Mouse (Mus musculus) midbrain, embryonic 11.5 days (tissue): ENCODE measurements around the gene Trim28. TPM values are rescaled to one million over a fixed set of nuclear protein-coding genes. Genes with fewer than 3 reads are reported as not detected.
A peak's percentile ranks its signal among the peaks of the same experiment; 100 is the strongest.

Experiments used
- ATAC-seq: fragments of 200-750 bp; cut with Nextera tagmentation; 2 replicates; pipeline ENCODE4 v1.8.0; 2017; ENCODE audit warnings: moderate TSS enrichment, moderate library complexity; ENCODE audit not compliant: low FRiP score
- DNase-seq: peaks from one replicate; pipeline ENCODE4 v3.0.0; 2015; ENCODE audit warnings: low spot score; ENCODE audit errors: missing footprints
- H3K27ac ChIP-seq: fragments of 300-500 bp; sonication (generic); 2 replicates; pipeline ENCODE4 v1.5.1; 2014; ENCODE audit warnings: low read depth, low read length
- H3K27me3 ChIP-seq: fragments of 300-500 bp; sonication (generic); 2 replicates; pipeline ENCODE4 v1.6.1; 2014; ENCODE audit warnings: mild to moderate bottlenecking, low read length, moderate library complexity, mixed read lengths; ENCODE audit not compliant: control insufficient read depth, insufficient read depth
- H3K36me3 ChIP-seq: fragments of 300-500 bp; sonication (generic); 2 replicates; pipeline ENCODE4 v1.6.1; 2014; ENCODE audit warnings: mild to moderate bottlenecking, low read length, moderate library complexity, mixed read lengths; ENCODE audit not compliant: control insufficient read depth, insufficient read depth
- H3K4me1 ChIP-seq: fragments of 300-500 bp; sonication (generic); 2 replicates; pipeline ENCODE4 v1.6.1; 2014; ENCODE audit warnings: low read length; ENCODE audit not compliant: control insufficient read depth, insufficient read depth
- H3K4me2 ChIP-seq: fragments of 300-500 bp; sonication (generic); 2 replicates; pipeline ENCODE4 v1.6.1; 2014; ENCODE audit warnings: mild to moderate bottlenecking, moderate library complexity
- H3K4me3 ChIP-seq: fragments of 300-500 bp; sonication (generic); 2 replicates; pipeline ENCODE4 v1.5.1; 2014; ENCODE audit warnings: low read depth, low read length
- H3K9ac ChIP-seq: fragments of 300-500 bp; sonication (generic); 2 replicates; pipeline ENCODE4 v1.6.1; 2014; ENCODE audit warnings: low read length
- H3K9me3 ChIP-seq: fragments of 300-500 bp; sonication (generic); 2 replicates; pipeline ENCODE4 v1.6.1; 2016; ENCODE audit warnings: low read length; ENCODE audit not compliant: control insufficient read depth
- WGBS: fragments of 180-500 bp; shearing (Covaris S2); extraction: QIAGEN DNeasy Blood & Tissue Kit; methylation state at CpG from one replicate; pipeline ENCODE4 v1.1.7; 2014; 5-methylcytosine and 5-hydroxymethylcytosine counted together
- polyA plus RNA-seq: library from polyadenylated mRNA; unstranded; fragments of >200 nt; fragmentation: Nextera tagmentation; extraction: Ambion mirVana; gene quantifications from 2 replicates; pipeline ENCODE4 v1.2.1, GENCODE M21; 2014

Trim28 gene
- polyA plus RNA-seq = 399 and 443 TPM in 2 replicates

DNA sequence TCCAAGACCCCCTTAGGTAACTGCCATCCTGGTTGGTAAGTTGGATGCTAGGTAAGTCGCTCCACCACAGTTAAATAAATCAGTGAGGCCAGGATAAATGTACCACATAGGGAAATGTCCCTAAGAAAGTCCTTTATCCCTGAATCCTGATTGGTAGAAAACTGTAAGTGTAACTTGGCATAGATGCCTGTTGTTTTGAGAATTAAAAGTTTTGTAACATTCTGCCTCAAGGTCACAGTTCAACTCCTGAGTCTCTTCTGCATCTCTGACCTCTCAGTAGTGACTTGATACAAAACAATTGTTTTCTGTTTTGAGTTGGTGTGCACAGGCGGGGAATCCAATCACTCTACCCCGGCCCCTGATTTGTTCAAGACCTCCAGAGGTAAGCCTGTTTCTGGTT, at the start of gene Trim28:
Gene Trim28 (plus strand): TSS at position 264 of the 400 bp plus-strand sequence.
- no peak within 1 kb of the TSS for H3K4me3 ChIP-seq
- WGBS = 82% methylated on average over 3 of the region's 3 CpGs

DNA sequence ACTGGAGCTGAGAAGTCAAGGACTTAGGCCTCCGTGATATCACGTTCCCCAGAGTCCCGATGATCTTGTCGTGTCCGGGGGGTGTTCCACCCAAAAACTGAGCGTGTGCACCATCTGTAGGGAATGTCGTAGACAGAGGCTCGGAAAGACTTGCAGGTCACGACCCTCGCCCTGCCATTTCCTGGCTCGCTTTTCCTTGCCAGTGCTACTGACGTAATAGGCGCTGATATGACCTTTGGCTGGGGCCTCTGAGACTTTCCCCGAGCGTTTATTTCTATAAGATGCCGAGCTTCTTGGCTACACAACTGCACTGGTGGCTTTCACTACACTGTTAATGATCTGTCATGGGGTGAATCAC, 49.1 kb upstream of the Trim28 start:
- no peaks in the 10 kb centered on the region for H3K36me3 ChIP-seq
- 12% methylated on average over 16 of the region's 16 CpGs for whole genome bisulfite sequencing
- no peaks in the 10 kb centered on the region for H3K9me3 ChIP-seq
- no peak for ATAC-seq
- H3K27ac ChIP-seq = peak overlapping the region; percentile 40; the same call in 1 of the 2 replicates
- no peak for DNase-seq
- peaks cover 6% of the 10 kb centered on the region; the same call in 1 of the 2 replicates for H3K4me1 ChIP-seq
- peak overlapping the region; percentile 32 for H3K4me3 ChIP-seq
- H3K9ac ChIP-seq = peak overlapping the region; percentile 63
- no peaks in the 10 kb centered on the region for H3K27me3 ChIP-seq
- H3K4me2 ChIP-seq = peak overlapping the region; percentile 53

More for the DNA sequence above, at the start of gene Trim28:
- no peak within 1 kb of the TSS for H3K9ac ChIP-seq
- H3K36me3 ChIP-seq = no peaks in the 10 kb centered on the region
- no peak within 1 kb of the TSS for H3K4me2 ChIP-seq
- DNase-seq (no peak), ATAC-seq (no peak)
- H3K27ac ChIP-seq = no peak within 1 kb of the TSS
- H3K4me1 ChIP-seq = no peaks in the 10 kb centered on the region
- H3K27me3 ChIP-seq = no peaks in the 10 kb centered on the region
- H3K9me3 ChIP-seq = no peaks in the 10 kb centered on the region

DNA sequence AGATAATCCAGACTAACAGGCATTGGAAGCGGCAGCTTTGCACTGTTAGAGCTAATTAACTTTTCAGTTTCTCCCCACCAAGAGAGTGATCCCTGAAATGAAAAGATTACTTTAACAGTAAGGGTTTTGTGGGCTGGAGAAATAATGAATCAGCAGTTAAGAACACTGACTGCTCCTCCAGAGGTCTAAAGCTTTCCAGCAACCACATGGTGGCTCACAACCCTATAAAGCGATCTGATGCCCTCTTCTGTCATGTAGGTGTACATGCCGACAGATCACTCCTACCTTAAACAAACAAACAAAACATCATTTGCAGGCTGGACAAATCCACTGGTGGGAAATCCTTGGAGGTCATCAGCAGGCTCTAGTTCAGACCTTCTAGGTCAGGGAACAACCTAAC, 44.0 kb upstream of the Trim28 start:
- H3K4me1 ChIP-seq = peaks cover 4% of the 10 kb centered on the region; the same call in 1 of the 2 replicates
- H3K27me3 ChIP-seq = no peaks in the 10 kb centered on the region
- DNase-seq = no peak
- no peak overlapping the region for H3K4me3 ChIP-seq
- H3K36me3 ChIP-seq = no peaks in the 10 kb centered on the region
- H3K27ac ChIP-seq = no peak overlapping the region
- no peak overlapping the region for H3K9ac ChIP-seq
- no peak for ATAC-seq
- H3K9me3 ChIP-seq = no peaks in the 10 kb centered on the region
- H3K4me2 ChIP-seq = no peak overlapping the region
- WGBS = 66% methylated on average over 3 of the region's 3 CpGs

DNA sequence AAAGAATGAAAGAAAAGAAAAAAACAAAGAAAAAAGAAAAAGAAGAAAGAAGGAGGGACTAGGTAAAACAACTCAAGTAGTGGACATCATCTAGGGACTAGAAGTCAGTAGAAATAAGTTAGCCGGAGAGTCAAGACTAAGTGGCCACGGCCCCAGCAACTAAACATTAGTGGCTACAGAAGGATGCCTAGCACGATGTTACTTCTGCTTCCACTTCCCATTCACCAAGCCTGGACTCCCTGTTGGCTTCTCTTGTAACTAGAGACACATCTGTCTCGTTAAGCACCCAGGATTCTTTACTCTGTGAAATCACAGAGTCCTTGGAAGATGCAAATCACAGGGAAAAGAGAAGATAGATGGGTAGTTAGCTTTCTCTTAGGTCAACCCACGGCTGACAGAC, 41.4 kb upstream of the Trim28 start:
- H3K4me3 ChIP-seq = no peak overlapping the region
- H3K4me2 ChIP-seq = no peak overlapping the region
- WGBS = 83% methylated on average over 5 of the region's 5 CpGs
- DNase-seq = no peak
- no peak for ATAC-seq
- no peaks in the 10 kb centered on the region for H3K36me3 ChIP-seq
- H3K27me3 ChIP-seq = no peaks in the 10 kb centered on the region
- H3K9ac ChIP-seq = no peak overlapping the region
- H3K9me3 ChIP-seq = no peaks in the 10 kb centered on the region
- H3K4me1 ChIP-seq = no peaks in the 10 kb centered on the region
- H3K27ac ChIP-seq = no peak overlapping the region

DNA sequence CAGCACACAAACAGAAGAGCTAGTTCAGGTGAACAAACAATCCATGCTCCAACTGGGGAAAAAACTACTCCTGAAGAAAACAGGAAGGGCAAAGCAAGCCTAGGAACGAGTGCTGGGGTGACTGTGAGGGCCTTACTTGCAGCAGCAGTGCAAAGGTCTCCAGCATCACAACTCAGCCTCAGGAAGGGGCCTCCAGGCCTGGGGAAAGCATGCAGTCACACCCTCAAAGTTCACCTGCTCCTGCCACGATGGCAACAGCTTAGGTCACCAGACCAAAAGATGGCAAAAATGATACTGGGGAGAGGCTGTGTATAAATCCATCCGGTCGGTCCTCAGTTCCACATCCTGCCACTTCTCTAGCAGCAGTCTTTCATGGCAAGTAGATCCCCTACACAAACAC, 40.0 kb upstream of the Trim28 start:
- no peaks in the 10 kb centered on the region for H3K4me1 ChIP-seq
- 85% methylated on average over 4 of the region's 4 CpGs for WGBS
- no peak overlapping the region for H3K4me3 ChIP-seq
- no peaks in the 10 kb centered on the region for H3K9me3 ChIP-seq
- no peak overlapping the region for H3K27ac ChIP-seq
- ATAC-seq (no peak), DNase-seq (no peak)
- H3K9ac ChIP-seq = no peak overlapping the region
- H3K4me2 ChIP-seq = no peak overlapping the region
- H3K36me3 ChIP-seq = no peaks in the 10 kb centered on the region
- no peaks in the 10 kb centered on the region for H3K27me3 ChIP-seq

DNA sequence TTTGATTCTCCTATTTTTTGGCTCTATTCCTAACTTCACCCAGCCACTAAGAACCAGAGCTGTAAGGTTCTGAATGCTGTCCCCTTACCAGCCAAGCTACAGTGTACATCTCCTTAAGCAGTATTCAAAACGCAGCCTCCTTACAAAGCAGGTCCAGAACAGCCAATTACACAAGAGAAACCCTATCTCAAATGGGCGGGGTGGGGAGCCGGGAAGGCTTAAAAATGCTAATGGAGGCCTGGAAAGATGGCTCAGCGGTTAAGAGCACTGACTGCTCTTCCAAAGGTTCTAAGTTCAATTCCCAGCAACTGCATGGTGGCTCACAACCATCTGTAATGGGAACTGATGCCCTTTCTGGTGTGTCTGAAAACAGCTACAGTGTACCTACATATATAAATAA, 39.2 kb upstream of the Trim28 start:
- H3K9me3 ChIP-seq = no peaks in the 10 kb centered on the region
- no peak overlapping the region for H3K9ac ChIP-seq
- no peaks in the 10 kb centered on the region for H3K36me3 ChIP-seq
- 12% methylated on average over 4 of the region's 4 CpGs for WGBS
- H3K27ac ChIP-seq = no peak overlapping the region
- no peak overlapping the region for H3K4me2 ChIP-seq
- H3K27me3 ChIP-seq = no peaks in the 10 kb centered on the region
- no peak overlapping the region for H3K4me3 ChIP-seq
- DNase-seq (no peak), ATAC-seq (no peak)
- H3K4me1 ChIP-seq = no peaks in the 10 kb centered on the region

DNA sequence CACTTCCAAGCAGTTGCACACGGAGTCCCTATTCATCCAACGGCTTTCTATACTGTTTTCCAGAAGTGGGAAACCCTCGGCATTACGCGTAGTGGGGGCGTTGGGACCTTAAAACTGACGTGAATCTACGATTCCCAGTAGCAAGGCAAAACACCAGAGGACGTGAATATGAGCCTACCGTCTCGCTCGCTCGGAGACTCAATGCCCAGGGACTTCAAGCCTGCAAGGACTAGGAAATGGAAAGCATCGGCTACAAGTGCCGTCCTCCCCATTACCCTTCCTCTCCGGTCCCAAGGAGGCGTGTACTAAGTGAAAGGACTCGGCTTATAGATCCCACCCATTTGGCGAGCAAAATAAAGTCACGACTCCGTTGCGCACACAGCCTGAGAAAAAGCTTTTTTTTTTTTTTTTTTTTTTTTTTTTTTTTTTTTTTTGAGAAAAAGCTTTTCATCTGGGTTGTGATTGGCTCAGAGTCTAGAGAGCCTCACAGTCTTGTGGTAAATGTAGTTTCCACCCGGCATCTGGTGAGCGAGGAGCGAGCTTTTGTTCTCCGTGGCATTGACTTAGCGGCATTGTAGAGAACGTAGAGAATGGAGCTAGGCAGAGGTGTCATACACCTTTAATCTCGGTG, 37.3 kb upstream of the Trim28 start:
- Histone ChIP-seq H3K36me3 (no peaks in the 10 kb centered on the region), H3K4me1 (peaks cover 8% of the 10 kb centered on the region), H3K9me3 (no peaks in the 10 kb centered on the region), H3K4me2 (peak overlapping the region; percentile 49), H3K4me3 (peak overlapping the region; percentile 26), H3K9ac (peak overlapping the region; percentile 43), H3K27me3 (no peaks in the 10 kb centered on the region), H3K27ac (peak overlapping the region; percentile 51)
- 4% methylated on average over 29 of the region's 29 CpGs for WGBS
- peak; percentile 95 for DNase-seq
- ATAC-seq = peak; percentile 78

DNA sequence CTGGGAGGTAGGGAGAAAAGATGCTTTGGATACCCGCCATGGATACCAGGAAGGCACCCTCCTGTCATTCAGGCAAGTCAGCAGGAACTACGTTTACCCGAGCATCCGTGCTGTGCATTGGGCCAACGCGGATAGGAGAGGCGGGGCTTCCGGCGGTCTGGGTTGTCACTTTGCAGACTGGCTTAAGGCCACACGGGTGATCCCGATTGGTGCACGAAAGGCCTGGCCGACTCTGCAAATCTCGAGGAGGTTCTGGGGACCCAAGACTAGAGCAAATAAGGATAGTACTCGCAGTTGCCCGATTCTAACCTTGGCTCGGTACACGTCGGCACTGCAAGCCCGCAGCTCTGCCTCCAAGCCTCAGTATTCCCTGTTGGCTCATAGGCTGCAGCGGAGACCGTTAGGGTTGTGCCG, 33.2 kb upstream of the Trim28 start, which contains the start of gene Zfp324:
Gene Zfp324 (plus strand): TSS at position 161 of the 414 bp plus-strand sequence.
- H3K9ac ChIP-seq = peak within 1 kb of the TSS; percentile 92
- peaks cover 8% of the 10 kb centered on the region; the same call in 1 of the 2 replicates for H3K36me3 ChIP-seq
- peak within 1 kb of the TSS; percentile 97 for H3K4me2 ChIP-seq
- H3K27me3 ChIP-seq = no peaks in the 10 kb centered on the region
- WGBS = under 1% methylated on average over 23 of the region's 23 CpGs
- peak within 1 kb of the TSS; percentile 67 for H3K27ac ChIP-seq
- peak within 1 kb of the TSS; percentile 84 for H3K4me3 ChIP-seq
- peaks cover 15% of the 10 kb centered on the region for H3K4me1 ChIP-seq
- no peaks in the 10 kb centered on the region for H3K9me3 ChIP-seq
- peak; percentile 96 for DNase-seq
- peak; percentile 93 for ATAC-seq

DNA sequence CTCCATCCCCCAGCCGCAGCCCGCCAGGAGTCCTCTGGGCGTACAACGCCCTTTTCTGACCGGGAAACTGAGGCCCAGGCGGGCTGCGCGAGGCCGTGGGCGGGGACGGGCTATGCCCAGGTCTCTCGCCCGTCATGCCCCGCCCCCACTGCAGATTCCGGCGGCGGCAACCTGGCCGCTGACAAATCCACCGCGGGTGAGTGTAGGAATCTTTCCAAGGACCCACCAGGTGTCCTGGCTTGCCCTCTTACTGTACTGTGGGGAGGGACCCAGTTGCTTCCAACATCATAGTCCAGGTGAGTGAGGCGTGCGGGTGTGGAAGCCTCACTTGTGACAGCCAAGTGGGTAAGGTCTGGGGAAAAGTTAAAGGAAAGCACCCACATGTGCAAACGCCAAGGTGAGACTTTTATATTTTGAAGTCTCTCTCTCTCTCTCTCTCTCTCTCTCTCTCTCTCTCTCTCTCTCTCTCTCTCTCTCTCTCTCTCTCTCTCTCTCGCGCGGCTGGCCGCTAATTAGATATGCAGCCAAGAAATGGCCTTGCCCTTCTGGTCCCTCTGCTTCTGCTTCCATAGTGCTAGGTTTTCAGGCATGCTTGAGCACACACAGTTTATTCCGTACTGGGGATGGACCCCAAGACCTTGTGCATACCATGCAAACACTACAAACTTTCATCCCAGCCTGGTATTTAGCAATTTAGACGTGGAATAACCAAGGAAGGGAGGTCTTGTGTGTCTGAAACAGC, 32.6 kb upstream of the Trim28 start:
- H3K27ac ChIP-seq = peak overlapping the region; percentile 67
- no peak for DNase-seq
- under 1% methylated on average over 25 of the region's 29 CpGs for WGBS

More for the DNA sequence above, 32.6 kb upstream of the Trim28 start:
- Histone ChIP-seq H3K9me3 (no peaks in the 10 kb centered on the region), H3K4me2 (peak overlapping the region; percentile 97), H3K9ac (peak overlapping the region; percentile 92), H3K36me3 (peaks cover 14% of the 10 kb centered on the region; the same call in 1 of the 2 replicates), H3K4me1 (peaks cover 15% of the 10 kb centered on the region), H3K27me3 (no peaks in the 10 kb centered on the region), H3K4me3 (peak overlapping the region; percentile 84)
- peak; percentile 68 for ATAC-seq
